Mouse (Mus musculus) neutrophil, adult 83 days (primary cell): ENCODE results near the gene Hist1h1a. TPM values are rescaled to one million over a fixed set of nuclear protein-coding genes. Genes with fewer than 3 reads are reported as not detected.

Experiments used
- total RNA-seq, 2 experiments: library from RNA; stranded (reverse); gene quantifications; one replicate each; pipeline ENCODE4 v1.2.4; 2023

The Hist1h1a gene
- 100 to 1,000 TPM; 476 to 542 TPM for total RNA-seq

GRCm38 (mm10) chr13:23763586-23764323 lies at the start of gene Hist1h1a:
Hist1h1a (plus strand) TSS chr13:23763666.

DNA sequence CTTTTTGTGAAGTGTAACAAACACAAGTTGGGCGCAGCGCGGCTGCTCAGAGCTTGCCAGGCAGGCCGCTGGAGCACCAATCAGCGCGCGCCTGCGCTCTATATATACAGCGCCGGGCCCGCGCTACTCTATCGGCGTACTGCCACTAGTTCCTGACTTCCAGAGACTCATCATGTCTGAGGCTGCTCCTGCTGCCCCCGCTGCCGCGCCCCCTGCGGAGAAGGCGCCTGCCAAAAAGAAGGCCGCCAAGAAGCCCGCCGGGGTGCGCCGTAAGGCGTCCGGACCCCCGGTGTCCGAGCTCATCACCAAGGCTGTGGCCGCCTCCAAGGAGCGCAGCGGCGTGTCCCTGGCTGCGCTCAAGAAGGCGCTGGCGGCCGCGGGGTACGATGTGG lies 24.8 kb upstream of the Hist1h1a start, which contains the start of gene Hist1h1c:
Gene Hist1h1c (plus strand): TSS at position 132 of the 392 bp plus-strand sequence.

DNA sequence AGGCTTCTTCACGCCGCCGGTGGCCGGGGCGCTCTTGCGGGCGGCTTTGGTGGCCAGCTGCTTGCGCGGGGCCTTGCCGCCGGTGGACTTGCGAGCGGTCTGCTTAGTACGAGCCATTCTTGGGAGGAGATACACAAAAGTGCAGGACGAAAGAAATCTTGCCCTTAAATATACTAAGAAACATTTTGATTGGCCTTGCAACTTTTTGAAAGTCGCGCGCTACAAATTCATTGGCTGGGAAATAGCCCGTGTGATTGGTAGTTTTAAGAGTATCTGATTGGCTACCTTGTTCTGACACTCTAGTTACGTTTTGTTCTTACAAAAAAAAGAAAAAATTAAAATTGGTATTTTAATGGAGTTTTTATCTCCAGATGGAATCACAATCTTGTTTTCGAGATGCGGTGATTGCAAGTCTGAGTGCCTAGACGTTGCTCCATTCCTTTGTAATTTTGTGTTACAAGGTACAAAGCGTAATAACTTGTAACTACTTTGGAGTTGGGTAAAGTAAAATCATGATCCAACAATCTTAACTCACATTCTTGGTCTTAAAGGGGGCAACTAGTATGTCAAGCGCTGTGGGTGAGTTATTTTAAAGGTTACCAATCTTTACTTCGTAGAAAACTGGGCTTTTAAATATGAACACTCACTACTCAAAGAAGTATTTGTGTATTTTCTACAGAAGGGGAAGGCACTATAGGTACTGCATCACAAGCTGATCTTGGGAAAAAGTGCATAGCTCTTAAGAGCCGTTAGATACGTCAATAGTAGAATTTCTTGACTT lies 17.9 kb upstream of the Hist1h1a start, which contains the start of gene Hist1h3c:
Gene Hist1h3c (minus strand): TSS at position 222 of the 781 bp plus-strand sequence.

DNA sequence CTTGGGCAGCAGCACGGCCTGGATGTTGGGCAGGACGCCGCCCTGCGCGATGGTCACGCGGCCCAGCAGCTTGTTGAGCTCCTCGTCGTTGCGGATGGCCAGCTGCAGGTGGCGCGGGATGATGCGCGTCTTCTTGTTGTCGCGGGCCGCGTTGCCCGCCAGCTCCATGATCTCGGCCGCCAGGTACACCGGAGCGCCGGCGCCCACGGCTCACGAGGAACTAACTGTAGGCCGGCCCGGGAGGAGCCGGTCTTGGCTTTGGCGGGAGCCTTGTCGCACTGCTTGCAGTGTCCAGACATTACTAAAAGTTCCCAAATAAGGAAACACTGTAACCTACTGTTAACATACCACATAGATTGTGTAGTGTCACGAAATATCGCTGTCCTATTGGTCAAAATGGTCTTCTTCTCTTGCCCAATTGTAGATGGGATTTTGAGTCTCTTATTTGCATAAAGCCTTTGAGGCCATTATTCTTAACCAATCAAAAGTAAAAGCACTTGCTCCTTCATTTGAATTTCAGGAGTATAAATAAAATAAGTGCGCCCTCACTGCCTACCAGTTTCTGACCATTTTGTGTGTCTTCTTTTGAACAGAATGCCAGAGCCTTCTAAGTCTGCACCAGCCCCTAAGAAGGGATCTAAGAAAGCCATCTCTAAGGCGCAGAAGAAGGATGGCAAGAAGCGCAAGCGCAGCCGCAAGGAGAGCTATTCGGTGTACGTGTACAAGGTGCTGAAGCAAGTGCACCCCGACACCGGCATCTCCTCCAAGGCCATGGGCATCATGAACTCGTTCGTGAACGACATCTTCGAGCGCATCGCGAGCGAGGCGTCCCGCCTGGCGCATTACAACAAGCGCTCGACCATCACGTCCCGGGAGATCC lies 17.0 kb upstream of the Hist1h1a start, which contains the start of gene Hist1h2bb:
Gene Hist1h2bb (plus strand): TSS at position 534 of the 880 bp plus-strand sequence.

DNA sequence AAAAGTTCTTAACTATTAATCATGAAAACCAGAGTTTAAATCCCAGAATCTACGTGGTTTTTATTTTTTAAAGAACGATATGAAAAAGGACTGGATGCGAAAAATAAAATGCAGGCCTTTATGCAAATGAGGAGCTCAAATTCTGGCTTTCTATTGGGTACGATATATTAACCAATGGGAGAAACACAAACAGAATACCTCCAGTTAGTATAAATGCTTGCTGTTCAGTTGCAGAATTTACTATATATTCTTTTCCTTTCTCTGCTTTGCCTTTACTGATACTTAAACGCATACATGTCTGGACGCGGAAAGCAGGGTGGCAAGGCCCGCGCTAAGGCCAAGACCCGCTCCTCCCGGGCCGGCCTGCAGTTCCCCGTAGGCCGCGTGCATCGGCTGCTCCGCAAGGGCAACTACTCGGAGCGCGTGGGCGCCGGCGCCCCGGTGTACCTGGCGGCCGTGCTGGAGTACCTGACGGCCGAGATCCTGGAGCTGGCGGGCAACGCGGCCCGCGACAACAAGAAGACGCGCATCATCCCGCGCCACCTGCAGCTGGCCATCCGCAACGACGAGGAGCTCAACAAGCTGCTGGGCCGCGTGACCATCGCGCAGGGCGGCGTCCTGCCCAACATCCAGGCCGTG lies 12.5 kb upstream of the Hist1h1a start, which contains the start of gene Hist1h2ab:
Gene Hist1h2ab (plus strand): TSS at position 288 of the 639 bp plus-strand sequence.

GRCm38 (mm10) chr13:23752067-23752741 lies 11.3 kb upstream of the Hist1h1a start, which contains the start of gene Hist1h3b:
Hist1h3b (plus strand) TSS chr13:23752267.

DNA sequence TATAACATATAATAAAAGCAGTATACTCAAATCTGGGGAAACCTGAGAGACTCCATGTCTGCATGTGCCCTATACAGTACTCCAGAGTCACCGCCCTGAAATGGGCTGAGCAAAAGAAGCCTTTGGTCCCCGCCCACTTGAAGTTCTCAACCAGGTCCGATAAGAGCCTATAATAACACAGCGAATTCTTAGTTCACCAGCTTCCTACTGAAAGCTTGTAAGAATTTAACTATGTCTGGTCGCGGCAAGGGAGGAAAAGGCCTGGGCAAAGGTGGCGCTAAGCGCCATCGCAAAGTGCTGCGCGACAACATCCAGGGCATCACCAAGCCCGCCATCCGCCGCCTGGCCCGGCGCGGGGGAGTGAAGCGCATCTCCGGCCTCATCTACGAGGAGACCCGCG lies 6.7 kb upstream of the Hist1h1a start, which contains the start of gene Hist1h4b:
Gene Hist1h4b (plus strand): TSS at position 224 of the 400 bp plus-strand sequence.

GRCm38 (mm10) chr13:23760972-23761864 lies 2.2 kb upstream of the Hist1h1a start, which contains the start of gene Hist1h4a:
Hist1h4a (minus strand) TSS chr13:23761230.

DNA sequence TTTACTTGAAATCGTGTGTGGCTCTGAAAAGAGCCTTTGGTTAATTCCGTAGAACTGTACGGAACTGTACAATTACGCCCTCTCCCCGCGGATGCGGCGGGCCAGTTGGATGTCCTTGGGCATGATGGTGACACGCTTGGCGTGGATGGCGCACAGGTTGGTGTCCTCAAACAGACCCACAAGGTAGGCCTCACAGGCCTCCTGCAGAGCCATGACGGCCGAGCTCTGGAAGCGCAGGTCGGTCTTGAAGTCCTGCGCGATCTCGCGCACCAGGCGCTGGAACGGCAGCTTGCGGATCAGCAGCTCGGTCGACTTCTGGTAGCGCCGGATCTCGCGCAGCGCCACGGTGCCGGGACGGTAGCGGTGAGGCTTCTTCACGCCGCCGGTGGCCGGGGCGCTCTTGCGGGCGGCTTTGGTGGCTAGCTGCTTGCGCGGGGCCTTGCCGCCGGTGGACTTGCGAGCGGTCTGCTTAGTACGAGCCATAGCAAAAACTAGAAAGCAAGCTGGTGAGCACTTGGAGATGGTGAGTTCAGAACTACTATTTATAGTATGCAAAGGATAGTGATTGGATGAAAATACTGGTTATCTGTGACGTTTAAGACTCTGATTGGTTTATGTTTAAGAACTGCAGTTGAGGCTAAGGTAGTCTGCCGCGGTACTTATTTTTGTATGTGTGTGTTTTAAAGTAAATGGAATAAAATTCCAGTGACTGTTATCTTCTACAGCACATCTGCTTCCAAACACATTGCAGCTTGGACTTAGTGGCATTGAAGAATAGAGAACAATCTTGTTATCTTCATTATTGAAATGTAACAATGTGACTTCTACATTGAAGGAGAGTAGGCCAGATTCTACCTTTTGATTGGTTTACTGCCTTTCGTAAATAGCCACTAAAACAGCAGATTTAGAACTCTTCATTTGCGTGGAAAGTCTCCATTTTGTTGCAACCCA lies 1.3 kb upstream of the Hist1h1a start, which contains the start of gene Hist1h3a:
Gene Hist1h3a (minus strand): TSS at position 516 of the 951 bp plus-strand sequence.

DNA sequence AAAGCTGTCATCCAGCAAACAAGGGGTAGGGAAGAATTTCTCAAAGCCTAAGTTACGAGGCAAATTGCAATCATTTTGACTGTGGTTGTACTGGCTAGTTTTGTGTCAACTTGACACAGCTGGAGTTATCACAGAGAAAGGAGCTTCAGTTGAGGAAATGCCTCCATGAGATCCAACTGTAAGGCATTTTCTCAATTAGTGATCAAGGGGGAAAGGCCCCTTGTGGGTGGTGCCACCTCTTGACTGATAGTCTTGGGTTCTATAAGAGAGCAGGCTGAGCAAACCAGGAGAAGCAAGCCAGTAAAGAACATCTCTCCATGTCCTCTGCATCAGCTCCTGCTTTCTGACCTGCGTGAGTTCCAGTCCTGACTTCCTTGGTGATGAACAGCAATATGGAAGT lies 6.1 kb downstream of the Hist1h1a start, which contains the start of gene Trim38:
Gene Trim38 (plus strand): TSS at position 301 of the 400 bp plus-strand sequence.

DNA sequence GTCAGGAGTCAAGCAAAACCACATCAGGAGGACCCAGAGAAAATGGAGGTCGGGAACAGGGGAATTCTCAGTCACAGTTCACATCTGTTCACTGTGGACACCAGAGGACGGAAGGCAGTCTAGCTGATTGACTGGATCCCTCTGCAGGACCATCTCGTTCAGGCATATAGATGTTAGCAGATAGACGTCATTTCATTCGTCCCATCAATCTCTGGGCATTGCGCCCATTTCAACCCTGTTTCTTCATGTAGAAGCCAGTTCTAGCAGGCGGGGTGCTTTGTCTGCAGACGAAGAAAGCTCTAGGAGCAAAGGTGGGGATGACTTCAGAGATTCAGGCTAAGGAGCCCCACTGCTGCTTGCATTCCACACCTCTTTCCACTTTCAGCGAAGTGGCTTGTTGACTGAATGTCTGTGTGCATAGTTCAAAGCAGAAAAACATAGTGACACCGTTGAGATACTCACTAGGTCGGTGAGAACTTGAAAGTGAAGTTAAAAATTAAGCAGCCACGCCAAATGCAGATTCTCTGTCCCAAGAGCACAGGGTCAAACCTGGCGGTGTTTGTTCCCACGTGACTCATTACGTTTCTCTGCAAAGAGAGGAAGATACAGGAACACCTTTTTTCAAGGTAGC lies 43.1 kb downstream of the Hist1h1a start, which contains the start of gene Slc17a2:
Gene Slc17a2 (plus strand): TSS at position 572 of the 631 bp plus-strand sequence.

Other genes starting within 250 kb of the Hist1h1a start
- 1,000 to 10,000 TPM; 1,800 to 2,079 TPM for gene Hist1h4h, start 232.6 kb upstream of the Hist1h1a start, total RNA-seq
- 1,000 to 10,000 TPM; 1,103 to 1,322 TPM for gene Hist1h2af, start 229.8 kb upstream of the Hist1h1a start, total RNA-seq
- 100 to 1,000 TPM; 343 to 409 TPM for gene Hist1h3g, start 228.2 kb upstream of the Hist1h1a start, total RNA-seq
- 100 to 1,000 TPM; 156 to 165 TPM for gene Hist1h2bh, start 220.3 kb upstream of the Hist1h1a start, total RNA-seq
- gene Hist1h3f, start 219.6 kb upstream of the Hist1h1a start, total RNA-seq, result 100 to 1,000 TPM; 484 to 531 TPM
- 1,000 to 10,000 TPM; 2,494 to 2,726 TPM for gene Hist1h4f, start 212.0 kb upstream of the Hist1h1a start, total RNA-seq
- gene Hist1h1d, start 210.4 kb upstream of the Hist1h1a start, total RNA-seq, result 100 to 1,000 TPM; 117 to 132 TPM
- 100 to 1,000 TPM; 919 to 946 TPM for gene Hist1h3e, start 201.3 kb upstream of the Hist1h1a start, total RNA-seq
- 100 to 1,000 TPM; 213 to 226 TPM for gene Hist1h2ae, start 192.4 kb upstream of the Hist1h1a start, total RNA-seq
- 1,000 to 10,000 TPM; 1,609 to 1,779 TPM for gene Hist1h2bg, start 192.3 kb upstream of the Hist1h1a start, total RNA-seq
- gene Hist1h2bf, start 189.5 kb upstream of the Hist1h1a start, total RNA-seq, result 1,000 to 10,000 TPM; 1,205 to 1,340 TPM
- 100 to 1,000 TPM; 234 to 256 TPM for gene Hist1h2ad, start 189.3 kb upstream of the Hist1h1a start, total RNA-seq
- gene Hist1h3d, start 187.9 kb upstream of the Hist1h1a start, total RNA-seq, result 100 to 1,000 TPM; 207 to 247 TPM
- gene Hist1h4d, start 182.1 kb upstream of the Hist1h1a start, total RNA-seq, result 100 to 1,000 TPM; 821 to 965 TPM
- gene Hist1h2be, start 142.5 kb upstream of the Hist1h1a start, total RNA-seq, result 100 to 1,000 TPM; 117 to 129 TPM
- gene Hist1h1e, start 141.1 kb upstream of the Hist1h1a start, total RNA-seq, result 100 to 1,000 TPM; 854 to 881 TPM
- 10 to 100 TPM; 59.5 to 67.1 TPM for gene Hist1h2ac, start 79.7 kb upstream of the Hist1h1a start, total RNA-seq
- gene Hist1h2bc, start 79.5 kb upstream of the Hist1h1a start, total RNA-seq, result 100 to 1,000 TPM; 108 to 117 TPM
- gene Hist1h1t, start 67.9 kb upstream of the Hist1h1a start, total RNA-seq, result 1 to 10 TPM; 2.5 to 2.9 TPM
- gene Hist1h4c, start 65.2 kb upstream of the Hist1h1a start, total RNA-seq, result 100 to 1,000 TPM; 435 to 497 TPM
- gene Hfe, start 52.8 kb upstream of the Hist1h1a start, total RNA-seq, result 1 to 10 TPM; 7.5 to 7.9 TPM
- 1,000 to 10,000 TPM; 1,583 to 1,684 TPM for gene Hist1h1c, start 24.9 kb upstream of the Hist1h1a start, total RNA-seq
- gene Hist1h3c, start 18.1 kb upstream of the Hist1h1a start, total RNA-seq, result 100 to 1,000 TPM; 649 to 655 TPM
- 1,000 to 10,000 TPM in 1 of 2 experiments, 100 to 1,000 TPM in 1; 938 to 1,011 TPM for gene Hist1h2bb, start 16.9 kb upstream of the Hist1h1a start, total RNA-seq
- 1,000 to 10,000 TPM; 1,348 to 1,643 TPM for gene Hist1h2ab, start 12.5 kb upstream of the Hist1h1a start, total RNA-seq
- gene Hist1h3b, start 11.4 kb upstream of the Hist1h1a start, total RNA-seq, result 1,000 to 10,000 TPM; 1,578 to 1,719 TPM
- gene Hist1h4b, start 6.7 kb upstream of the Hist1h1a start, total RNA-seq, result 100 to 1,000 TPM; 697 to 823 TPM
- 100 to 1,000 TPM; 542 to 645 TPM for gene Hist1h4a, start 2.4 kb upstream of the Hist1h1a start, total RNA-seq
- gene Hist1h3a, start 1.3 kb upstream of the Hist1h1a start, total RNA-seq, result 100 to 1,000 TPM; 941 to 991 TPM
- not detected for gene Trim38, start 6.2 kb downstream of the Hist1h1a start, total RNA-seq
- not detected for gene Slc17a2, start 43.3 kb downstream of the Hist1h1a start, total RNA-seq
- not detected for gene Slc17a3, start 75.8 kb downstream of the Hist1h1a start, total RNA-seq
- gene Slc17a1, start 104.1 kb downstream of the Hist1h1a start, total RNA-seq, result not detected
- not detected for gene Slc17a4, start 151.3 kb downstream of the Hist1h1a start, total RNA-seq
- gene Hist1h2ba, start 170.5 kb downstream of the Hist1h1a start, total RNA-seq, result not detected
- gene Hist1h2aa, start 170.8 kb downstream of the Hist1h1a start, total RNA-seq, result not detected
- not detected for gene Scgn, start 227.5 kb downstream of the Hist1h1a start, total RNA-seq